Mouse (Mus musculus) cerebral cortex, adult 2 months (tissue): Measurements from ENCODE around the gene Zdhhc15.

Experiments
- WGBS: fragments of 180-500 bp; shearing (Covaris S2); methylation state at CpG from one replicate; pipeline ENCODE4 v1.1.7; 2018; 5-methylcytosine and 5-hydroxymethylcytosine counted together

Zdhhc15 gene

DNA sequence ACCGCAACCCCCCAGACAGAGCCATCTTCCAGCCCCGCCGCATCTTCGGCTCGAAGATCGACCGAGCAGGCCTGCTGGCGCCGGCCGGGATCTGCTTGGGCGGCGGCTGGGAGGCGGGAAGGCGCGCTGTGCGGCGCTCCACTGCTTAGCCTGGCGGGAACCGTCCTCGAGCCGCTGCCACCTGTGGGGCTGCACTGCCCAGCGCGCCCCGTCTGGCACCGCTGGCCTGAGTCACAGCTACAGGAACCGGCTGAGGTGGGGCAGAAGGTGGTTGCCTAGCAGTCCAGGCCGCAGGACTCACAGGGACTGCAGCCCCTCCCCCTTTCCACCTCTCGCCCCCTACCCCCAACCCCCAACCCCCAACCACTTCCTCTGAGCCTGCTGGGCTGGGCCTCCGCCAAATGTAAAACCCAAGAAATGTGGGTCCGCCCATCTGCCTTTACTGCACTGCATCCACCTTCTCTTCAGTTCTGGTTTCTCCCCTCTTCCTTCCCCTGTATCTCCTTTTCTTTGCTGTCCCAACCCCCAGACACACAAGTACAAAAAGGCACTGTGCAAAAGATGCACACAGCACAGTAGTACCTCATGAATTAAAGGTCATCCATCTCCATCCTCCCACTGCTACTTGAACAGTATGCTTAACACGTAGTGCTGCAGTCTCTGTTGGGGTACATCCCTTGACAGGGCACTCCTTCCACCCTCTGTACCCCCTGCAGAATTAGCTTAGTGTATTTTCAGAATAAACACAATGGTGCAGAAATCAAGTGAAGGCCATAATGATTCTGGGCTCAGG is at the start of gene Zdhhc15:
Gene Zdhhc15, minus strand, starts transcription at position 308 of the 793 bp plus-strand sequence.
- 10% methylated on average over 12 of the region's 31 CpGs for WGBS

DNA sequence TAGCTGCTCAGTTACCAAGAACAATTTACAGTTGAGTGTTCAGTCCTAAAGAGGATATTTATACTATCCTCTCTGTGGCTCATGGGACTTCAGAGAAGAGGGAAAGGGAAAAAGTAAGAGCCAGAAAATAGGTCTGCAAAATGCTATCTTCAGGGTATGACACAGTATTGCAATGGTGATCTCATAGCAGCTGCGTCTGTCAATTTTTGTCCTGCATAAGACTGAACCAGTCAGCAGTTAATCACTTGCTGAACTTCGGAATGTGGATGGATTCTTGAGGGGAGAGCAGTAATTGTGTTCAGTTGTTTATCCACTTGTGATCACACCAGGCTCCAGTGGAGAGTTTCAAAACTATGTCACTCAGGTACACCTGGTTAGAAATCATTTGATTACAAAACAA is 37.1 kb upstream of the Zdhhc15 start:
- 85% methylated on average over 2 of the region's 2 CpGs for WGBS

DNA sequence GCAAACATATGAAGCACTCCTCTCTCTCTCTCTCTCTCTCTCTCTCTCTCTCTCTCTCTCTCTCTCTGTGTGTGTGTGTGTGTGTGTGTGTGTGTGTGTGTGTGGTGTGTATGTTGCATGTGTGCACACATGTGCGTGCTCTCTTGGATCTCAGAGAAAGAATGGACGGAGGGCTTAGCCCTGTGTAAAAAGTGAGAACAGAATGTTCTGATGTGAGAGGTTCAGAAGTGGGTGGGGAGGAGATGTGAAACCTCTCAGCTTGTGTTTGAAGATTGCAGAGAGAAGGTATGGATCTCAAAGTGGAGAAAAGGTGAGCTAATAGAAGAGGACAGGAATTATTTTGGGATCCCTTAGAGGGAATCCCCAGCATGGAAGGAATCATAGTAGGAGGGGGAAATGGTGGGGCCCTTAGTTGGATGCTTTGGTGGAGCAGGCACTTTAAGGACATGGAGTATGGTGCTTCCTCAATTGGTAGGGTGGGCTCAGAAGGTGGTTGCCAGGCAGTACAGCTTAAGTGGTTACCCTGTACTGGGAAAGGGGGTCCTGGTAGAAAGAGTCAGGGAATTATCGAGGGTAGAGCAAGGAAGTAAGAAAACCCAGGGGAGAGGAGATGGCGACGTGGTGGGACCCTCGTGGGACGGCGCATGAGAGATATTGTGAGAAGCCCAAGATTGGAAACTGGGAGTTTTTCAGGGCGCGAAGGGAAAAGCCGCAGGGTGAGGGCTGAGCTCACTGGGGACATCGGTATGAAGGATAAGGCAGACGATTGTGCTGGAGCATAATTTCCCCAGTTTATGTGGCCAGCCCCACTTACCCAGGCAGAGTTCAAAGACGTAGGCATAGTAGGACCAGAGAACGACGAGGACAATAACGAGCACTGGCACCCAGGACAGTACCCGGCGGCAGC is 761 bp downstream of the Zdhhc15 start:
- WGBS = 6% methylated on average over 19 of the region's 19 CpGs

DNA sequence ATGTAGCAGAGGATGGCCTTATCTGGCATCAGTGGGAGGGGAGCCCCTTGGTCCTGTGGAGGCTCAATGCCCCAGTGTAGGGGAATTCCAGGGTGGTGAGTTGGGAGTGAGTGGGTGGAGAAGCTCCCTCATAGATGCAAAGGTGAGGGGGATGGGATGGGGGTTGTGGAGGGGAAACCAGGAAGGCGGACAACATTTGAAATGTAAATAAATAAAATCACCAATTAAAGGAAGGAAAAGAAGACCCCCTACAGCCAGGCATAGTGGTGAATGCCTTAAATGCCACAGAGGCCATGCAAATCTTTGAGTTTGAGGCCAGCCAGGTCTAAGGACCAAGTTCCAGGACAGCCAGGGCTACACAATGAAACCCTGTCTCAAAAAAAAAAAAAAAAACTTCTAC is 13.9 kb downstream of the Zdhhc15 start:
- WGBS = 50% methylated on average over 1 of the region's 1 CpGs

DNA sequence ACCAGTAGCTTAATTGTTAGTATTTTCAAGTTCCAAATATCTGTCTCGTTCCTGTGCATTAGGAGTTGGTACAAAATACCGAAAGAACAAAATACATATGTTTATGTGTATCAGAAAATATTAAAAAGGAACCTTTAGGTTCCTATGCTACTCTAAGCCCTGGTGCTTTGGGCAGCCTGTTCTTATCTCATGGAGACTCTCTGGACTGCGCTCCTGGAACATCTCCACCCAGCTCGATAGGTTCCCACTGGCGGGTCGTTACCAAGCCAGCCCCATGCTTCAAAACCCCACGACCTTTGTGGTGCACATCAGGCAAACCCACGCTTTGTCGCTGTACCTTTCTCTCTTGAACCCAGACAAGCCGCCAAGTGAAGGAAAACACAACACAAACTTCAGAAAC is 58.3 kb downstream of the Zdhhc15 start:
- WGBS = 98% methylated on average over 10 of the region's 10 CpGs

DNA sequence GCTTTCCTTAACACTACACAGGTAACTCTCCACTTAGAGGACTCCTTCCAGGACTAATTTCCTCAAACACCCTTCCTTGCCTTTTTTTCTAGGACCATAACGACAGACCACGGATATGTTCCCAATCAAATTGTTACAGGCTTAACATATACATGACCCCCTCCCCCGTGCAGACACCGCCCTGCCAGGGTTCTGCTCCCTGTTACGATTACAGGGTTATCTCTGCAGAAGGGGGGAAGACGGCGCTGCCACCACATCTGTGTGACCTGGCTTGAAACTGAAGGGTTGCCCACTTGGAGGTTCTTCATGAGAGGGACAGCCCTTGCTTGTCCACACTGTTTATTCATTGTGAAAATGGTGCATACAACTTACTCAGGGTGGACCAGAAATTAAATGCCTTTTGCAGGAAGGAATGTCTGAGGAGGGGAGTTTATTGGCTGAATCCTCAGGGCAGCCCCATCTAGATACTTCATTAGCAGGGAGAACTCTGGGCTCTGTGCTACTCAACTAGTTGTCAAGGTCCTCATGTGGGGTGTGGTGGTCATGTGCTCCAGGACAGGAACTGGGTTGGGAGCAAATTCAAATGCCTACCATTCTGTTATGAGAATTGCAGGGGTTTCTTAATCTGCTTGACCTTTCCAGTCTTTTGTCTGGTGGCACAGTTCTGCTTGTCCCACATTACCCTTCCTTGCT is 67.0 kb downstream of the Zdhhc15 start:
- WGBS = 90% methylated on average over 2 of the region's 7 CpGs

DNA sequence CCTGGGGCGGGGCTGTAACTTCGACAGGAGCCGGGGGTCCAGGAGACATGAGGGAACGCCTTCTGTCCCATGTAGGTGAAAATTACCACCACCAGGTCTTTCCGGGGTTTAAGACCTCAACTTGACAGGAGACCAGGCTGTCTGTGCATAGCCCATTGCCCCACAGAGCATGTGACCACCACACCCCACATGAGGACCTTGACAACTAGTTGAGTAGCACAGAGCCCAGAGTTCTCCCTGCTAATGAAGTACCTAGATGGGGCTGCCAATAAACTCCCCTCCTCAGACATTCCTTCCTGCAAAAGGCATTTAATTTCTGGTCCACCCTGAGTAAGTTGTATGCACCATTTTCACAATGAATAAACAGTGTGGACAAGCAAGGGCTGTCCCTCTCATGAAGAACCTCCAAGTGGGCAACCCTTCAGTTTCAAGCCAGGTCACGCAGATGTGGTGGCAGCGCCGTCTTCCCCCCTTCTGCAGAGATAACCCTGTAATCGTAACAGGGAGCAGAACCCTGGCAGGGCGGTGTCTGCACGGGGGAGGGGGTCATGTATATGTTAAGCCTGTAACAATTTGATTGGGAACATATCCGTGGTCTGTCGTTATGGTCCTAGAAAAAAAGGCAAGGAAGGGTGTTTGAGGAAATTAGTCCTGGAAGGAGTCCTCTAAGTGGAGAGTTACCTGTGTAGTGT is 68.5 kb downstream of the Zdhhc15 start:
- 98% methylated on average over 7 of the region's 13 CpGs for WGBS

DNA sequence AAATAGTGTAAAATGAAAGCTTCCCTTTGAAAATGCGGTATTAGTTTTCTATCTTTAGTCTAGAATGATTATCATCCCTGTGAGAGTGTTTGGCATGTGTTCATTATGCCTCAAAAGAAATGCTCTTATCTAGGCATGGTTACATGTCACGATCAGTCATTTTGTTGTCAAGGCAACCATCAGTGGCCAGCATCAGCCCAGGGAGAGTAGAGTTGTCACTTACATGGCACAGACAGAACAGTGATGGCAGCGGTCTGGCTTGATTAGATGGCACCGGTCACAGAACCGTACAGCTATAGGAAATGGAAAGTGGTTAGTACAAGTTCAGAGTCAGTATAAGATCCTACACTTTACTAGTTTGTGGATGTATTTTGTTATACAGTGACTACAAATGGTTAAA is 96.9 kb downstream of the Zdhhc15 start:
- 83% methylated on average over 5 of the region's 5 CpGs for WGBS

DNA sequence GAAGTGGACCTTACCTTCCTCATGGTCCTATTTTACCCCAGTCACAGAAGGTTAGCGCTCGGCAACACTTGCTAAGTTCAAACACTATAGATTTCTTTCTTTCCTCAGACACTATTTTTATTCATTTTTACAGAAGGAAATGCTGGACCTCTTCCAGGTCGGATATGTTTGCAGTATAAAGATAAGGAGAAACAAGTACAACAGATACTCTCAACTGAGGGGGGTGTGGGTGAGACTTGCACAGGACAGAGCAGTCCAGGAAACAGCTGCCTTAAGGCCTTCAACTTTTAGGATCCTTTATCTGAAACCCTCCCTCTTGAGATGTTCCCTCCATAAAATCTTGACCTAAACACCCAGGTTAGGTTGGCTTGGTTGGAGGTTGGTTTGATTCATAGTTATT is 103.4 kb downstream of the Zdhhc15 start:
- WGBS = 72% methylated on average over 3 of the region's 3 CpGs

DNA sequence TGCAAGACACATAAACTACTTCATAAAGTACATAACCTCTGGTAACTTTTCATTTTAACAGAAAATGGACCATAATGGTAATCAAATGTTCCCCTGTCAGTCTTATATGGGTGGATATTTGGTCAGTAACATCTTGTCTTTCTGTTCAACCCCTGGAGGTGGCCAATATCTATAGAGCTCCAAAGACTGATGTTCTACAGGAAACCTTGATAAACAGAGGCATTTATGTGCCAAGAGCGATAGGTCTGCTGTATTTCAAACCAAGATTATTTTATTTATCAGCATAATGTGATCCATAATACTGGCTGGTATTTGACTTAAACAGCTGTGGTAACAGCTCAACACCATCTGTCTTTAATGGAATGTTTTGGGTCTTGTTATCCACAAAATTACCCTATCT is 125.6 kb downstream of the Zdhhc15 start:
- 97% methylated on average over 1 of the region's 1 CpGs for WGBS

DNA sequence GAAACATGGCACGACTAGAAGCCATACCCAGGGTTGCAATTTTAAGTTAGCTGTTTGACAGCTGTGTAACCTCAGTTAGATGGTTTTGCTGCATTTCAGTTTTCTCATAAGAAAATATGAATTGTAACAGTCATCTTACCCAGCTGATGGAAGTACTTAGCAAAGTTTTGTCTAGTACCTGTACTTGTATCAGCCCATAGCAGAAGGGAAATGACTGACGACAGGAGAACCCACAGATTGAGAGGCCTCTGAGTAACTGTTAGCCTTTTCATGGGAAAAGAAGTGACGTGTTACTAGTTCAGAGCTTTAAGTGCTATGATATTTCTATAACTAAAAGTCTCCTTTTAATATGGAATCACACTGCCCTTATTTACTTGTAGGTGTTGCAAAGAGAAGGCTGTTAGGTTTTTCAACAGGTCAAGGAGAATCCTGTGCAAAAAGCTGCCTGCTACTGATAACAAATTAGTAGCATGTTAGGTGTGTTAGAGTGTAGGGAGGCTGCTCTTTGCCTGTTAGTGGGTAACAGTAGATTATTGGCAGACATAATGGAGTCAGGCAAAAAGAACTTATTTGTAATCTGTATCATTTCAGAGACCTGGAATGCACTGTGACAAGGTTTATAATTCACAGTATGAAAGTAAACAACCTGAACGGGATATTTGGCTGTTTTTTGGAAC is 126.8 kb downstream of the Zdhhc15 start:
- WGBS = 77% methylated on average over 4 of the region's 4 CpGs

DNA sequence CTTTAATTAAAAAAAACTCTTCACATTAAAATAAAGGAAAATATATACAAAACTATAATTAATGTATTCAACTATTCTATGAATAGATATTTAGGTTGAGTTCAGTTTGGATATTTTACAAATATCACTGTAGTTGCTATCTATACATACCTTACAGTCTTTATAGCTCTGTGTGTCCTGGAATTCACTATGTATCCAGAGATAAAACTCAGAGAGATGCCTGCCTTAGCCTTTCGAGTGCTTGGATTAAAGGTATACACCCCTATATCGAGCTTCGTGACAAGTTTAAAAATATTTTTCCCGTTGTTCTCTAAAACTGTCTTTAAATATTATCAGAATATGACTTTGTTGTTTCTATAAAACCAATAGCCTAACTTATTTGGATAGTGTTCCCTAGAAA is 128.2 kb downstream of the Zdhhc15 start:
- WGBS = 93% methylated on average over 4 of the region's 4 CpGs

DNA sequence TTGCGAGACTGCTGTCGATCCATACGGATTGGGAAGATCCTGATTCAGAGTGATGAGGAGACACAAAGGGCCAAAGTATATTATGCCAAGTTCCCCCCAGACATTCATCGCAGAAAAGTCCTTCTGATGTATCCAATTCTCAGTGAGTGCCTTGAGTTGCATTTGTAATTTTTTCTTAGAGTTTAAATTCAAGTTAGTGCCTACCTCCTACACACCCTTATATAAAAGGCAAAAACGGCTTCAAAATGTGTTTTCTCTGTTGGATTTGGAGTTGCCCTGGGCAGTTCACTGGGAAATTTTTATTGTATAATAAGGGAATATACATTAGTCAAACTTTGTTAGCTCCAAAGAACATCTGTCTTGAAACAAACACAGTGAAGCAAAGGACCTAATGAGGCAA is 169.1 kb downstream of the Zdhhc15 start:
- WGBS = 69% methylated on average over 5 of the region's 5 CpGs

DNA sequence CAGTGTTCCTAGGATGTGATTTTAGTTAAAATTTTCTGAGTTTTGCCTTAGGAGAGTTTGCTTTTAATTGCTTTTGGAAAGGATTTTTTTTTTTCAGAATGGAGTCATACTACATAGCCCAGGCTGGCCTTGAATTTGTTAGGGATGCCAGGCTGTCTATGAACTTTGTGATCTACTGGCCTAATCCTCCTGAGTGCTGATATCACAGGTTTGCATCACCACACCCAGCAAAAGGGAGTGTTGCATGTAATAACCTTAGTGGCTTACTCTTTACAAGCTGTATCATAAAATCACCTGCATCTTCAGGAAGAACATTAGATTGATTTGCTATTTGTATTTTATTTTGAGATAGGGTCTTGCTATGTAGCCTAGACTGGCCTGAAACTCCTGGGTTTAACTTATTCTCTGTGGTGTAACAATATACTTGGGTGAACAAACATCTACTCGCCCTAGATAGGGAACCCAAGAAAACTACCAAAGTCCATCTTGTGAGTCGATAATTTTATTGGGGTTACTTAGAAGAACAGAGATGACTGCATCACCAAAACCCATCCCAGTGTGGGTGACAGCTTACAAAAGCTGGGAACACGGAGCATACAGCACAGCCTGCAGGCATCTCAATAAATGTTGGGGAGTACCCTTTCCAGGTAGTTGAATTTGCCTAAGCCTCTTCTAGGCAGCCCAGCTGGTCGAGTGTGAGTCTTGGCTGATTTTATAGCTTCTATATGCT is 181.1 kb downstream of the Zdhhc15 start:
- WGBS = 67% methylated on average over 4 of the region's 4 CpGs

DNA sequence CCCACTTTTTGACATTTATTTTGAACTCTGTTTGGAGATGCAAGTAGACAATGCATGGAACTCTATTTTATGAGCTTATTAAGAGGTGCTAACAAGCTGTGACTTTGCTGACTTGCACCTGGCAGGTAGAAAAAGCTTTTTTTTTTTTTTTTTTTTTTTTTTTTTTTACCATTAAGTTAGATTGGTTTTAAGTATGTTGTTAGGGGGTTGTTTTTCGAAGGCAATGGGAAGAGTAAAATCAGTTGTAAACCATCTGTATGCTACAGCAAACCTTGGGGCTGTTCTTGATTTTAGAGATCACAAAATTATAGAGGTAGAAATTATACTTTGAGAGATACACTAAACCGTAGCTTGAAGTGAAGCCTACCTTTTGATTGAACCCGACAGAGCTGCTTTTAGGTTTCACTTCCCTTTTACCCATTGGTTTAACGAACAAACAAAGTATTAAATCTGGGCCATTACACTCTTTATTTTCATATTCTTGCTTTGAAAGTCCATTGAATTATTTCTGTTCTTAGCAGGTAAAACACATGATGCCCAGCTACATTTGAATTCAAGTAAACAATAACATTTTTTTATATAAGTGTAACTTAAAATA is 181.9 kb downstream of the Zdhhc15 start:
- WGBS = 87% methylated on average over 4 of the region's 4 CpGs

DNA sequence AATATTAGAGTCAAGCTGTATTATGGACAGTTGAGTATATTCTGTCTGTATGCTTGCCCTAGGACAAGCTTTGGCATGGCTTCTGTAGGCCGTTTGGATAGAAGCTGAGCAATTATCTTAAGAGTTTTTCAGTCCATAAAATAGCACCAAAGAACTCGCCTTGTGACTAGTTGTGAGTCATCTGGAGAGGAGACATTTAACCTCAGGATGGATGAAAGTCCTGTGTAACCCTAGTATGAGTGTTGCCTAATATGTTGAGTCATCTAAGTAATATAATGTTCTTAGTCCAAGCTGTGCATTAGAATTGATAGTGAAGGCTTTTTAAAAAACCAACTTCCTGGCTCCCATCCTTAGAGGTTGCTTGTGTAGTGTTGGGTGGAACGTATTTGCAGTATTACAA is 182.8 kb downstream of the Zdhhc15 start:
- WGBS = 85% methylated on average over 3 of the region's 3 CpGs
